Comparison of ENCODE assay signal across 29 mouse cellular contexts in genomic region chr9:120167826-120168225, GRCm38 (mm10). TPM values are rescaled to one million over a fixed set of nuclear protein-coding genes. Genes with fewer than 3 reads are reported as not detected.
A peak's percentile ranks its signal among the peaks of the same experiment; 100 is the strongest.
DNase-seq lines count a peak whose midpoint lies in the region; ATAC-seq and TF ChIP-seq lines count a peak whose summit lies in the region.
"Had no signal": no experiment of that assay in that cellular context is flagged by ENCODE, and none has a peak within 500 bp of the region (broad histone marks: within the 10 kb centered on the region; RNA-seq: fewer than 3 reads in every experiment).

No protein-coding gene starts in this region.

- no peaks in the 10 kb centered on the region for H3K4me1 ChIP-seq in midbrain, embryonic 11.5 days (ENCODE audit: control insufficient read depth, insufficient read depth, low read length)
- no peaks in the 10 kb centered on the region for H3K4me1 ChIP-seq in midbrain, embryonic 15.5 days
- no peaks in the 10 kb centered on the region for H3K4me1 ChIP-seq in ES-E14 (ENCODE audit: control insufficient read depth in 2 of 2, insufficient read depth in 2 of 2, low read length in 2 of 2, poor library complexity in 1 of 2)
- H3K4me1 ChIP-seq: embryonic facial prominence, embryonic 12.5 days; embryonic facial prominence, embryonic 15.5 days; forebrain, embryonic 12.5 days; forebrain, embryonic 15.5 days; heart, embryonic 12.5 days; heart, embryonic 15.5 days; hindbrain, embryonic 10.5 days; hindbrain, embryonic 13.5 days; intestine, embryonic 15.5 days had no signal

- no peaks in the 10 kb centered on the region for H3K36me3 ChIP-seq in midbrain, embryonic 11.5 days (ENCODE audit: control insufficient read depth, insufficient read depth, low read length)
- H3K36me3 ChIP-seq in midbrain, embryonic 15.5 days (replicated peaks) = no peaks in the 10 kb centered on the region
- H3K36me3 ChIP-seq in ES-E14 (ENCODE audit: control insufficient read depth, insufficient read depth, low read length, poor library complexity, severe bottlenecking) = no peaks in the 10 kb centered on the region
- H3K36me3 ChIP-seq: embryonic facial prominence, embryonic 12.5 days; embryonic facial prominence, embryonic 15.5 days; forebrain, embryonic 12.5 days; forebrain, embryonic 15.5 days; heart, embryonic 12.5 days; heart, embryonic 15.5 days; hindbrain, embryonic 10.5 days; hindbrain, embryonic 13.5 days; intestine, embryonic 15.5 days had no signal

- DNase-seq in cerebellum, postnatal 25 days = peak; percentile 16 to 55
- DNase-seq in cerebellum, adult 11-12 months = no peak
- DNase-seq in midbrain, embryonic 11.5 days (ENCODE audit: low spot score, missing footprints) = peak; percentile 14
- no peak for DNase-seq in ES-E14 (ENCODE audit: low read depth, low spot score)
- DNase-seq in lung, postnatal 10 days = no peak
- DNase-seq: adrenal gland, adult 8-10 months; cerebellum, adult 8-10 months; gastrocnemius, postnatal 25 days; heart, adult 18-20 months; heart, postnatal 10 days; heart, postnatal 36 days; kidney, adult 11 months had no signal

- ATAC-seq in midbrain, embryonic 11.5 days (ENCODE audit: low FRiP score) = no peak
- ATAC-seq in midbrain, embryonic 15.5 days (replicated peaks) = no peak
- ATAC-seq: activated CD4-positive, CD25-positive, alpha-beta regulatory T cell, adult 4 months; CD4-positive, CD25-positive, alpha-beta regulatory T cell, adult 4 months; forebrain, embryonic 15.5 days; hindbrain, embryonic 16.5 days; intestine, embryonic 15.5 days had no signal

- no peaks in the 10 kb centered on the region for H3K27me3 ChIP-seq in midbrain, embryonic 11.5 days (ENCODE audit: control insufficient read depth, insufficient read depth, low read length)
- no peaks in the 10 kb centered on the region for H3K27me3 ChIP-seq in midbrain, embryonic 15.5 days (replicated peaks)
- H3K27me3 ChIP-seq: embryonic facial prominence, embryonic 12.5 days; forebrain, embryonic 15.5 days had no signal

- no peak overlapping the region for H3K4me3 ChIP-seq in midbrain, embryonic 11.5 days (ENCODE audit: low read depth, low read length)
- no peak overlapping the region for H3K4me3 ChIP-seq in midbrain, embryonic 15.5 days
- H3K4me3 ChIP-seq in ES-E14 (ENCODE audit: insufficient read depth in 1 of 2, low read depth in 1 of 2, low read length in 2 of 2, poor library complexity in 1 of 2, severe bottlenecking in 1 of 2) = peak overlapping the region; percentile 55 to 65; a peak in 3 of 4 replicates
- H3K4me3 ChIP-seq: embryonic facial prominence, embryonic 12.5 days; embryonic facial prominence, embryonic 15.5 days; forebrain, embryonic 12.5 days; forebrain, embryonic 15.5 days; heart, embryonic 12.5 days; heart, embryonic 15.5 days; hindbrain, embryonic 10.5 days; hindbrain, embryonic 13.5 days; intestine, embryonic 15.5 days had no signal

- H3K9me3 ChIP-seq in midbrain, embryonic 11.5 days (ENCODE audit: control insufficient read depth, low read length) = no peaks in the 10 kb centered on the region
- no peaks in the 10 kb centered on the region for H3K9me3 ChIP-seq in midbrain, embryonic 15.5 days
- no peaks in the 10 kb centered on the region for H3K9me3 ChIP-seq in ES-E14 (ENCODE audit: control insufficient read depth, insufficient read depth, low read depth, low read length)
- H3K9me3 ChIP-seq: embryonic facial prominence, embryonic 12.5 days; embryonic facial prominence, embryonic 15.5 days; forebrain, embryonic 15.5 days; heart, embryonic 15.5 days; intestine, embryonic 15.5 days had no signal

- H3K9ac ChIP-seq in midbrain, embryonic 11.5 days (ENCODE audit: low read length) = no peak overlapping the region
- H3K9ac ChIP-seq in midbrain, embryonic 15.5 days = no peak overlapping the region
- H3K9ac ChIP-seq in ES-E14 (ENCODE audit: insufficient read depth, low read depth, low read length, poor library complexity, severe bottlenecking) = peak overlapping the region; percentile 33; the same call in 1 of the 2 replicates
- H3K9ac ChIP-seq: embryonic facial prominence, embryonic 12.5 days; embryonic facial prominence, embryonic 15.5 days; forebrain, embryonic 12.5 days; forebrain, embryonic 15.5 days; heart, embryonic 12.5 days; heart, embryonic 15.5 days; hindbrain, embryonic 13.5 days; intestine, embryonic 15.5 days had no signal

- WGBS in midbrain, embryonic 11.5 days = 76% methylated on average over 11 of the region's 11 CpGs
- WGBS in midbrain, embryonic 15.5 days = 80% methylated on average over 11 of the region's 11 CpGs

- no peak overlapping the region for H3K4me2 ChIP-seq in midbrain, embryonic 11.5 days
- H3K4me2 ChIP-seq in midbrain, embryonic 15.5 days = no peak overlapping the region
- H3K4me2 ChIP-seq: embryonic facial prominence, embryonic 12.5 days; embryonic facial prominence, embryonic 15.5 days; forebrain, embryonic 12.5 days; forebrain, embryonic 15.5 days; heart, embryonic 12.5 days; heart, embryonic 15.5 days; hindbrain, embryonic 13.5 days; intestine, embryonic 15.5 days had no signal

- in situ Hi-C loops in ES-E14 (cut with MboI; ENCODE audit: low sequenced_read_pairs in 2 of 2, unreplicated experiment in 2 of 2) = no loop called here

- no peak overlapping the region for H3K27ac ChIP-seq in midbrain, embryonic 11.5 days (ENCODE audit: low read depth, low read length)
- H3K27ac ChIP-seq in midbrain, embryonic 15.5 days = no peak overlapping the region
- H3K27ac ChIP-seq in ES-E14 (ENCODE audit: insufficient read depth, low read depth, low read length, poor library complexity, severe bottlenecking) = no peak overlapping the region
- H3K27ac ChIP-seq: embryonic facial prominence, embryonic 12.5 days; embryonic facial prominence, embryonic 15.5 days; forebrain, embryonic 12.5 days; forebrain, embryonic 15.5 days; heart, embryonic 15.5 days; hindbrain, embryonic 10.5 days; hindbrain, embryonic 13.5 days; intestine, embryonic 15.5 days had no signal

TF ChIP-seq in ES-E14, 5 proteins besides CTCF, POLR2A, EP300 and RAD21:
- TF ChIP-seq MAFK (IDR thresholded peaks at IDR 0.05; ENCODE audit: insufficient read depth, low read depth, low read length) (no peak), CHD2 (IDR thresholded peaks at IDR 0.05; ENCODE audit: low read depth, low read length) (no peak), HCFC1 (IDR thresholded peaks at IDR 0.05; ENCODE audit: borderline replicate concordance, insufficient read depth, low read length) (no peak), ZNF384 (IDR thresholded peaks at IDR 0.05; ENCODE audit: low read depth, low read length) (no peak), ZC3H11A (IDR thresholded peaks at IDR 0.05; ENCODE audit: borderline replicate concordance, low read depth, low read length) (no peak)
TF ChIP-seq in ES-E14: peak in this region for 0.

RNA-seq across cellular contexts. Expression of gene Mobp, which starts 18.3 kb away (rescaled TPM):
- polyA plus RNA-seq in midbrain, embryonic 11.5 days (2014; fragmentation: Nextera tagmentation; extraction: Ambion mirVana) = 0.26 and 0.82 TPM in 2 replicates
- polyA plus RNA-seq in midbrain, embryonic 15.5 days (2015; fragmentation: Nextera tagmentation; extraction: Ambion mirVana) = not detected in 2 replicates
- 2.7 and 5.4 TPM in 2 replicates for total RNA-seq in ES-E14 (2012; rRNA removed)
- total RNA-seq: common myeloid progenitor, adult 5-6 weeks; gastrocnemius, adult 8-10 months; gastrocnemius, postnatal 25 days; heart, adult 18-20 months; heart, postnatal 10 days; heart, postnatal 36 days; MEL had no signal
- polyA plus RNA-seq: activated CD4-positive, CD25-positive, alpha-beta regulatory T cell, adult 4 months; C2C12; heart, embryonic 12.5 days; hindbrain, embryonic 13.5 days had no signal

RNA-seq across cellular contexts. Expression of gene Rpsa, which starts 40.3 kb away (rescaled TPM):
- 1,378 and 1,482 TPM in 2 replicates for polyA plus RNA-seq in midbrain, embryonic 11.5 days (2014; fragmentation: Nextera tagmentation; extraction: Ambion mirVana)
- 917 and 949 TPM in 2 replicates for polyA plus RNA-seq in midbrain, embryonic 15.5 days (2015; fragmentation: Nextera tagmentation; extraction: Ambion mirVana)
- 2,665 and 2,882 TPM in 2 replicates for total RNA-seq in ES-E14 (2012; rRNA removed)

RNA-seq across cellular contexts. Expression of gene Slc25a38, which starts 57.7 kb away (rescaled TPM):
- polyA plus RNA-seq in midbrain, embryonic 11.5 days (2014; fragmentation: Nextera tagmentation; extraction: Ambion mirVana) = 33.9 and 36.7 TPM in 2 replicates
- 41.5 and 48.3 TPM in 2 replicates for polyA plus RNA-seq in midbrain, embryonic 15.5 days (2015; fragmentation: Nextera tagmentation; extraction: Ambion mirVana)
- 37.4 and 39.5 TPM in 2 replicates for total RNA-seq in ES-E14 (2012; rRNA removed)

Comparison
In these comparisons a context has a peak if more than half of its experiments do, and no peak if none do; other contexts are left out.
1. DNase-seq: peak in cerebellum, postnatal 25 days (2 of 2) and midbrain, embryonic 11.5 days (single experiment); none in cerebellum, adult 11-12 months (single experiment), ES-E14 (single experiment) and lung, postnatal 10 days (single experiment).
2. H3K4me3 ChIP-seq: peak in ES-E14 (2 of 2); none in midbrain, embryonic 11.5 days (single experiment) and midbrain, embryonic 15.5 days (single experiment).